Mouse (Mus musculus) hindbrain, embryonic 12.5 days (tissue): ENCODE data around the gene Prg2. TPM values are rescaled to one million over a fixed set of nuclear protein-coding genes. Genes with fewer than 3 reads are reported as not detected.

Experiments used
- ATAC-seq: fragments of 200-750 bp; cut with Nextera tagmentation; 2 replicates; pipeline ENCODE4 v1.8.0; 2017; ENCODE audit warnings: moderate TSS enrichment; ENCODE audit not compliant: low FRiP score
- H3K27ac ChIP-seq: fragments of 300-500 bp; sonication (generic); 2 replicates; pipeline ENCODE4 v1.5.1; 2016; ENCODE audit warnings: mild to moderate bottlenecking
- H3K27me3 ChIP-seq: fragments of 300-500 bp; sonication (generic); 2 replicates; pipeline ENCODE4 v1.6.1; 2016; ENCODE audit warnings: mild to moderate bottlenecking
- H3K36me3 ChIP-seq: fragments of 300-500 bp; sonication (generic); 2 replicates; pipeline ENCODE4 v1.6.1; 2016; ENCODE audit warnings: mild to moderate bottlenecking
- H3K4me1 ChIP-seq: fragments of 300-500 bp; sonication (generic); 2 replicates; pipeline ENCODE4 v1.6.1; 2016
- H3K4me2 ChIP-seq: fragments of 300-500 bp; sonication (generic); replicated peaks from 2 replicates; pipeline ENCODE4 v1.6.1; 2016; ENCODE audit warnings: mild to moderate bottlenecking
- H3K4me3 ChIP-seq: fragments of 300-500 bp; sonication (generic); 2 replicates; pipeline ENCODE4 v1.5.1; 2016; ENCODE audit warnings: mild to moderate bottlenecking
- H3K9ac ChIP-seq: fragments of 300-500 bp; sonication (generic); 2 replicates; pipeline ENCODE4 v1.6.1; 2016; ENCODE audit warnings: mild to moderate bottlenecking, moderate library complexity
- H3K9me3 ChIP-seq: fragments of 300-500 bp; sonication (generic); replicated peaks from 2 replicates; pipeline ENCODE4 v1.6.1; 2016; ENCODE audit warnings: mild to moderate bottlenecking
- WGBS: fragments of 180-500 bp; shearing (Covaris S2); methylation state at CpG from one replicate; pipeline ENCODE4 v1.1.7; 2016; 5-methylcytosine and 5-hydroxymethylcytosine counted together
- polyA plus RNA-seq: library from polyadenylated mRNA; unstranded; fragments of >200 nt; fragmentation: Nextera tagmentation; extraction: Ambion mirVana; gene quantifications from 2 replicates; pipeline ENCODE4 v1.2.1, GENCODE M21; 2016

Gene Prg2
- 0.26 TPM in 1 of 2 replicates, not detected in the other for polyA plus RNA-seq

GRCm38 (mm10) chr2:84980188-84980587 lies at the start of gene Prg2:
Gene Prg2 (plus strand): TSS chr2:84980461.
- WGBS: 63% methylated on average over 1 of the region's 1 CpGs

GRCm38 (mm10) chr2:84933992-84934648 lies 46.1 kb upstream of the Prg2 start:
- H3K27me3 ChIP-seq: no peaks in the 10 kb centered on the region
- no peak overlapping the region for H3K9ac ChIP-seq
- no peak overlapping the region for H3K27ac ChIP-seq
- H3K9me3 ChIP-seq: no peaks in the 10 kb centered on the region
- no peak overlapping the region for H3K4me3 ChIP-seq
- H3K36me3 ChIP-seq: no peaks in the 10 kb centered on the region
- peaks cover 3% of the 10 kb centered on the region; the same call in 1 of the 2 replicates for H3K4me1 ChIP-seq
- 78% methylated on average over 8 of the region's 8 CpGs for WGBS
- no peak for ATAC-seq
- H3K4me2 ChIP-seq: no peak overlapping the region

More at GRCm38 (mm10) chr2:84980188-84980587, at the start of gene Prg2:
- H3K27ac ChIP-seq: no peak within 1 kb of the TSS
- H3K4me1 ChIP-seq: no peaks in the 10 kb centered on the region
- H3K36me3 ChIP-seq: no peaks in the 10 kb centered on the region
- H3K4me3 ChIP-seq: no peak within 1 kb of the TSS
- H3K4me2 ChIP-seq: no peak within 1 kb of the TSS
- no peak within 1 kb of the TSS for H3K9ac ChIP-seq
- H3K27me3 ChIP-seq: no peaks in the 10 kb centered on the region
- no peaks in the 10 kb centered on the region for H3K9me3 ChIP-seq
- ATAC-seq: no peak

GRCm38 (mm10) chr2:84934649-84935007 lies 45.6 kb upstream of the Prg2 start:
- Histone ChIP-seq H3K4me2 (no peak overlapping the region), H3K4me3 (no peak overlapping the region), H3K27me3 (no peaks in the 10 kb centered on the region), H3K27ac (no peak overlapping the region), H3K36me3 (no peaks in the 10 kb centered on the region), H3K9me3 (no peaks in the 10 kb centered on the region), H3K4me1 (peaks cover 3% of the 10 kb centered on the region; the same call in 1 of the 2 replicates), H3K9ac (no peak overlapping the region)
- no peak; the same call in 1 of the 2 replicates for ATAC-seq
- 57% methylated on average over 4 of the region's 4 CpGs for WGBS

GRCm38 (mm10) chr2:84935065-84935464 lies 45.2 kb upstream of the Prg2 start:
- 71% methylated on average over 5 of the region's 5 CpGs for WGBS

GRCm38 (mm10) chr2:84936474-84937429 lies 43.5 kb upstream of the Prg2 start, which contains the start of gene Slc43a3:
Gene Slc43a3 (plus strand): TSS chr2:84936579.
- Histone ChIP-seq H3K4me2 (peak within 1 kb of the TSS; percentile 56), H3K27me3 (no peaks in the 10 kb centered on the region), H3K36me3 (no peaks in the 10 kb centered on the region), H3K9me3 (no peaks in the 10 kb centered on the region), H3K9ac (peak within 1 kb of the TSS; percentile 53), H3K4me3 (peak within 1 kb of the TSS; percentile 36), H3K27ac (no peak within 1 kb of the TSS), H3K4me1 (peaks cover 3% of the 10 kb centered on the region; the same call in 1 of the 2 replicates)
- WGBS: 22% methylated on average over 38 of the region's 38 CpGs
- peak; percentile 69 for ATAC-seq

More at GRCm38 (mm10) chr2:84935065-84935464, 45.2 kb upstream of the Prg2 start:
- Histone ChIP-seq H3K4me3 (no peak overlapping the region), H3K9me3 (no peaks in the 10 kb centered on the region), H3K9ac (no peak overlapping the region), H3K4me1 (peaks cover 3% of the 10 kb centered on the region; the same call in 1 of the 2 replicates), H3K27me3 (no peaks in the 10 kb centered on the region), H3K36me3 (no peaks in the 10 kb centered on the region), H3K27ac (no peak overlapping the region), H3K4me2 (no peak overlapping the region)
- no peak; the same call in 1 of the 2 replicates for ATAC-seq

GRCm38 (mm10) chr2:84937491-84938150 lies 42.6 kb upstream of the Prg2 start:
- Histone ChIP-seq H3K4me3 (peak overlapping the region; percentile 36; the same call in 1 of the 2 replicates), H3K9me3 (no peaks in the 10 kb centered on the region), H3K27ac (no peak overlapping the region; the same call in 1 of the 2 replicates), H3K4me2 (peak overlapping the region; percentile 56), H3K4me1 (peaks cover 3% of the 10 kb centered on the region; the same call in 1 of the 2 replicates), H3K9ac (no peak overlapping the region), H3K27me3 (no peaks in the 10 kb centered on the region), H3K36me3 (no peaks in the 10 kb centered on the region)
- no peak for ATAC-seq
- WGBS: 61% methylated on average over 3 of the region's 3 CpGs

GRCm38 (mm10) chr2:84938249-84938946 lies 41.9 kb upstream of the Prg2 start:
- Histone ChIP-seq H3K4me3 (no peak overlapping the region), H3K9ac (no peak overlapping the region), H3K27ac (no peak overlapping the region; the same call in 1 of the 2 replicates), H3K9me3 (no peaks in the 10 kb centered on the region), H3K4me2 (peak overlapping the region; percentile 56; the same call in 1 of the 2 replicates), H3K4me1 (peaks cover 3% of the 10 kb centered on the region; the same call in 1 of the 2 replicates), H3K27me3 (no peaks in the 10 kb centered on the region), H3K36me3 (no peaks in the 10 kb centered on the region)
- WGBS: 84% methylated on average over 5 of the region's 5 CpGs
- no peak for ATAC-seq

- Histone ChIP-seq H3K27me3 (no peaks in the 10 kb centered on the region), H3K36me3 (no peaks in the 10 kb centered on the region), H3K4me3 (no peak overlapping the region), H3K4me2 (no peak overlapping the region), H3K9ac (no peak overlapping the region), H3K4me1 (peaks cover 3% of the 10 kb centered on the region; the same call in 1 of the 2 replicates), H3K9me3 (no peaks in the 10 kb centered on the region), H3K27ac (no peak overlapping the region)
- no peak for ATAC-seq
- WGBS: 91% methylated on average over 3 of the region's 3 CpGs
Measured at GRCm38 (mm10) chr2:84939306-84939705, 41.0 kb upstream of the Prg2 start.

GRCm38 (mm10) chr2:84939711-84940110 lies 40.5 kb upstream of the Prg2 start:
- Histone ChIP-seq H3K9me3 (no peaks in the 10 kb centered on the region), H3K4me2 (no peak overlapping the region), H3K9ac (no peak overlapping the region), H3K4me1 (peaks cover 3% of the 10 kb centered on the region; the same call in 1 of the 2 replicates), H3K36me3 (no peaks in the 10 kb centered on the region), H3K27ac (no peak overlapping the region), H3K27me3 (no peaks in the 10 kb centered on the region), H3K4me3 (no peak overlapping the region)
- ATAC-seq: no peak
- WGBS: 93% methylated on average over 6 of the region's 6 CpGs

GRCm38 (mm10) chr2:84941332-84941731 lies 38.9 kb upstream of the Prg2 start:
- Histone ChIP-seq H3K4me1 (peaks cover 3% of the 10 kb centered on the region; the same call in 1 of the 2 replicates), H3K4me2 (no peak overlapping the region), H3K27me3 (no peaks in the 10 kb centered on the region), H3K27ac (no peak overlapping the region), H3K36me3 (no peaks in the 10 kb centered on the region), H3K9ac (no peak overlapping the region), H3K4me3 (no peak overlapping the region), H3K9me3 (no peaks in the 10 kb centered on the region)
- no peak for ATAC-seq
- WGBS: 90% methylated on average over 2 of the region's 2 CpGs

- no peak overlapping the region for H3K4me3 ChIP-seq
- H3K36me3 ChIP-seq: no peaks in the 10 kb centered on the region
- H3K9me3 ChIP-seq: no peaks in the 10 kb centered on the region
- no peak overlapping the region for H3K4me2 ChIP-seq
- ATAC-seq: no peak
- H3K27me3 ChIP-seq: no peaks in the 10 kb centered on the region
- WGBS: 93% methylated on average over 4 of the region's 4 CpGs
- no peaks in the 10 kb centered on the region for H3K4me1 ChIP-seq
- no peak overlapping the region for H3K9ac ChIP-seq
- H3K27ac ChIP-seq: no peak overlapping the region
Measured at GRCm38 (mm10) chr2:84941795-84942194, 38.5 kb upstream of the Prg2 start.
